Mouse (Mus musculus): Measurements from ENCODE around the gene Gm48551.
A peak's percentile ranks its signal among the peaks of the same experiment; 100 is the strongest.

Gene Gm48551

DNA sequence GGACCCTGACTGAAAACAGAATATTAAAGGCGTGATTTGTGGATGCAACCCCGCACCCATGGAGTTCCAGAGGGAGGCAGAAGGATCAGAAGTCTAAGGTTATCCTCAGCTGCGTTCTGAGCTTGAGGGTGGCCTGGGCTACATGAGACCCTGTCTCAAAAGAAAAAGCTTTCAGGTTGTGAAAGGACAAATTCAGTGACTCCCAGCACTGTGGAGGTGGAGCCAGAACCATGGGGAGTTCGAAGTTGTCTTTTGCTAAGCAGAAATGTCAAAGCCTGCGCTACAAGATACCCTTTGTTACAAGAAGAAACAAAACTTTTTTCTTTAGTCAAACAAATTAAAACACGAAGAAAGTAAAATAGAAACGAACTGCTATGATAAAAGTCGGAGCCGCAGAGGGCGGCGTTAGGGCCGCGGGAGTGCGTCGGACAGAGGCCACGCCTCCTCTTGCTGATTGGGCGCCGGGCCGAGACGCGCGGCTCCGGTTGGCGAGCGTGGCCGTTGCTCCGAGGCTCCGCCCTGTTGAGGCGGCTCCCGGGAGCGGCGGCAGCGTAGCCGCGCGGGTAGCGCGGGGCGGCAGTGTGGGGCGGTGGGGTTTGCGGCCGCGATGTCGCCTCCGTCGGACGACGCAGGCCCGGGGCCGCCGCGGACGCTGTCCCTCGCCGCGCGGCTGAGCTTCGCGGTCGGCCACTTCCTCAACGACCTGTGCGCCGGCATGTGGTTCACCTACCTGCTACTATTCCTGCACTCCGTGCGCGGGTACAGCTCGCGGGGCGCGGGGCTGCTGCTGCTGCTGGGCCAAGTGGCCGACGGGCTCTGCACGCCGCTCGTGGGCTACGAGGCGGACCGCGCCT is 27.0 kb upstream of the Gm48551 start, which contains the start of gene Mfsd12:
TSS of gene Mfsd12 (plus strand) at position 501 of the 854 bp plus-strand sequence.
- DNase-seq: peak; percentile 93 to 96

DNA sequence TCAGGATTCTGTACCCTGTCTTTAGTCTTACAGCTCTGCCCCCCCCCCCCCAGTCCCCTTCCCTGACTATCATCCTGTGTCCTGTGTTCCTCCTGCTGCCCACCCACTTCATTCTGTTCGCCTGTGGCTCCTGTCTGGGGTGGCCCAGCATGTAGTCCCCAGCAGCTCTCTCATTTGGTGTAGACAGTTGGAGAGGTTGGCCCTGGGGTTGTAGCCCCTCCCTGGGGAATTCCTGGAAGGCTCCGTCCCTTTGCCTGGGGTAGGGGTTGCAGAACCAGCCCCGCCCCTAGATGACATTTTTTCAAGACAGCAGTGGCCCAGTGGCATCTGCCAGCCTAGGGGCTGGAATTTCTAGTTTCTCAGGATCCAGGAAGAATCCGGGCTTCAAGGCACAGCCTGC is 26.1 kb upstream of the Gm48551 start:
- no peak for DNase-seq

DNA sequence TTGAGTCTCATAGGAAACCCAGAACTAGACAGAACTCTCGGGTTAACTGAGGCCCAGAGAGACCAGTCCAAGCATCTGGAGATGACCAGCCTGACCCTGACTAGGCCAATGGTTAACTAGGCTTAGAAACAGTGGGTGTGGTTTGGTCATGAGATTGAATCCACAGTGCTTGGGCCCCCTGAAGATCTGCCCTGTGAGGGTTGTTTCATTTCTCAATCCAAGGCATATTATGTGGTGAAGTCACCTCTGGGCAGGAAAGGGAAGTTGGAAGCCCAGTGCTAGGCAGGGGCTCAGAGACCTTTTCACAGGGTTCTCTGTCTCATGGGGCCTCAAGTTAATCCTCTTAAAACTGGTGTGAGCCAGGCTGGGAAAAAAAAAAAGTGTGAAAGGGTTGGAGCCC is 25.4 kb upstream of the Gm48551 start:
- no peak for DNase-seq

DNA sequence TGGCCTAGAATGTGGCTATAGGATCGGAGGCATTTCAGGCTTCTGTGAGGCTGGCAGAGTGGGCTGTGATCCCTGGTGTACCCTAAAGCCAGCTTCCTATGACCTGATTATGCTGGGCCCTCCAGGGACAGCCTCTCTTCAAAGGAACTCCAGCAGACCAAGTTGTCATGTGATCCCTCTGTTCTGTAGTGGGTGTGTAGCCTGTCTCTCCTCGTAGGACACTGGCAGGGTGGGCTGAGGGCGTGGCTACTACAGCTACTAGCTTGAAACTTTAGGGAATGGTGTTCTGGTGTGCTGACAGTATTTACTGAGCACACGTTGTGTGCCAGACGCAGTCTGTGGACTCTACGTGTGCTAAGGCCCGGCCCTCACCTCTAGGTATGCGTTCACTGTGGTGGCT is 23.5 kb upstream of the Gm48551 start:
- no peak for DNase-seq

DNA sequence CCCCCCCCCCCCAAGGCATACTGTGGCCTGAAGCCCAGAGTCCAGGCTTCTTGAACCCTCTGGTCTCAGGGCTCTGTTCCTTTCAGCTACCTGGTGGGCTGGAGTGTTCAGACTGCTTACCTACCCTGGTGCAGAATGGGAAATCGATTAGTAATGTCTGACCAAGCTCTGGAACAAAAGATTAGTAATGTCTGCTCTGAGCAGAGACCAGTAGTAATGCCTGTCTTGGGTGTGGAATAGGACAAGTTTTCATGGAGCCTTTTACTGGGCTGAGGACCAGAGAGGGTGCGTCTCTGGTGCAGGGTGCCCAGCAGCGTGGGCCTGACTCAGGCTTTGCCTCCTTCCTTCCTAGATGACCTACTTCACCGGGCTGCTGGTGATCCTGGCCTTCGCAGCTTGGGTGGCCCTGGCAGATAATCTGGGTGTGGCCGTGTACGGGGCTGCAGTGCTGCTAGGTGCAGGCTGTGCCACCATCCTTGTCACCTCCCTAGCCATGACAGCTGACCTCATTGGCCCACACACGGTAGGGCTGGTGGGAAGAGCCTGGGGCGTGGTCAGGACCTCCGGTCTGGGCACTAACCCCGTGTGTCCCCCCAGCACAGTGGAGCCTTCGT is 21.8 kb upstream of the Gm48551 start:
- DNase-seq: no peak

DNA sequence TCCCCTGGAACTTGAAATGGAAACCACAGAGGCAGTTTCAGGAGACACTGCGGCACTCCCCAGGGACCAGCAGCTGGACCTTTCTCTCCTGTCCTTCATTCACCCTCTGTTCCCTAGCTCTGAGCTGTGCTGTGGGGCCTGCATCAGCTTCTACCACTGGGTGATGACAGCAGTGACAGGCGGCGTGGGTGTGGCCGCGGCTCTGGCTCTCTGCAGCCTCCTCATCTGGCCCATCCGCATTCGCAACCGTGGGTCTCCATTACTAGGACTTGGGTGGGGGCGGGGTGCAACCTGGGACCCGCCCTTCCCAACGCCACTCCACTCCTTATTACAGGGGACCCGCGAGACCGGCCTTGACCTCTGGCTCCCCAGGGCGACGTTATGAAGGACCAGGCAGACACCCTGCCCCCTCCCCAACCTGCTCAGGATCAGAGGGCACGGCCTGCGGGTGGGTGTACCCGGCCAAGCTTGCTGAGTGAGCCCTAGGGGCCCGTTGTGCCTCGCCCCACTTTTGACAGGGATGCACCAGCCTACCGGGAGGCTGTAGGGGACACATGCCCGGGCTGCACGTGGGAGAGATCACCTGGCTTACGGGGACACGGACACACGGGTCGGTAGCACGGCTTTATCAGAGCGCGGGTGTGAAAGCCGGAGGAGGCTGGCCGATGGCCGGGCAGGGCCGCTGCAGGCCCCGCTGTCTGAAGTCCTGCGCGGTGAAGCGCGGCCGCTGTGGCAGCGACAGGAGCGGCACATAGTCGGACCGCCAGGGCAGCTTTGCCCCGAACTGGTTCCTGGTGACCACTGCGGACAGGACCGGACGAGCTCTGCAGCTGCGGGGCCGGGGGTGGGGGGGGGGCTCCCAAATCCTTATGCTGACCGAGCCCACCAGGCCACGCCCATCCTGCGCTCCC is 20.6 kb upstream of the Gm48551 start:
- DNase-seq: no peak

DNA sequence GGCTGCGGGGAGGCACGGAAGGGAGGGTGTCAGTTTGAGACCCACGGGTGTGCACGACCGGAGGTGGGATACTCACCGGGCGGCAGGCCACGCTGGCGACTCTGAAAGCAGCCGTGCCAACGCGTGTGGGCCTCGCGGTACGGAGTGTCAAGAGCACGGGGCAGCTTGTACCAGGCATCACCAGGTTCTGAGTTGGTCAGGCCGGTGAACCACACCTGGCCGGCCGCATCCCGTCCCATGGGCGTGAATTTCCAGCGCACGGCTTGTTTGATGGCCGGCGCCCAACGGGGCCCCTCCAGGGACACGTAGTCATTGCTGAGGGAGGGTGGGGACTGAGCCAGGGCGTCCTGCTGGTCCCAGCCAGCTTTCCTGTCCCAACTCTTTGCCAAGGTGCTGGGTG is 19.6 kb upstream of the Gm48551 start:
- DNase-seq: no peak

DNA sequence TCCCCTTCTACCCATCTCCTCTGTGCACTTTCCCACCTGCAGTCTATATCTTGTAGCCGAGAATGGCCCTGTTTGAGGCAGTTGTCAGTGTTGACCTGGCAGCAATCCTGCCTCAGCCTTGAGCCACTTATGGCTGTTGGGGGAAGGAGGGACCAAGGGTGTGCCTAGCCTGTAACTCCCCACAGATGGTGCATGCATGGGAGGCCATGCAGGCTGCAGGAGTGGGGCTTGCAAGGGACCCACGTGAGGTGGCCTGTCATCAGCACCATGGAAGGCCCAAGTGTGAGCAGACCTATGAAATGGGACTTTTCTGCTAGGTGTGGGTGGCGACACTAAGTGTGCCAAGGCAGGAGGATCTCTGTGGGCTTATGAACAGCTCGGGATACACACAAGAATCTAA is 19.2 kb upstream of the Gm48551 start:
- DNase-seq: no peak

DNA sequence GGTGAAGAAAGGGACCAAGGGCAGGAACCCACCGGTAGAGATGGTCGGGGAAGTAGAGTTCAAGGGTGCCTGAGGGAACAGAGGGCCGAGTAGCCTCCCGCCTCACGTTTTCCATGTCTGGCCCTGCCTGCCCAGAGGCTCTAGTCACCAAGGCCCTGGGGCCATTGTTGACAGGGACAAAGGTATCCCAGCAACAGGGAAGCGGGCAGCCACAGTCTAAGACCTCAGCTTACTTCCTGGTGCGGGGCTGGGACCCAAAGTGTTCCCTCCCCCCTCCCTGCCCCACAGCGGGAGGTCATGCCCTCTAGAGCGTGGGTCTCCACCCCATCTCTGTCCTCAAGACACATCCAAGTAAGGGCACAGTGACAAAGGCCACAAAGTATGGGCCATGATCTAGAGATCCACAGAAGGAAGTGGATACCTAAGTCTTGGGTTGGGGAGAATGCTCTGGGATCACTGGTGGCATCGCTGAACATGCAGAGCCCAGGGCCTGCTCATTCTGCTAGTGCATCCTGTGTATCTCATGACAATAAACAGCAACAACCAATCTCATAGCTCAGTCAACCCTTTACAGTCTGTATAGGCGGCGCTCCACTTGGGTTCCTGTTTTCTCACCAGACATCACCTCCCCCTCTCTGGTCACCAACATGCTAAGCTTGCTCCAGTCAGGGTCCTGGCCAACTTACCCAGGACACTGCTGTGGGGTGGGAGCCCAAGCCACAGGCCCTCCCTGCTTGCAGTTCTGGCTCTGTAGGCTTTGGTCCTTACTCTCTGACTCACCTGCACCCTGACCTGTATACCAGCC is 18.4 kb upstream of the Gm48551 start, which contains the start of gene 4930404N11Rik:
TSS of gene 4930404N11Rik (minus strand) at position 145 of the 805 bp plus-strand sequence.
- DNase-seq: no peak

DNA sequence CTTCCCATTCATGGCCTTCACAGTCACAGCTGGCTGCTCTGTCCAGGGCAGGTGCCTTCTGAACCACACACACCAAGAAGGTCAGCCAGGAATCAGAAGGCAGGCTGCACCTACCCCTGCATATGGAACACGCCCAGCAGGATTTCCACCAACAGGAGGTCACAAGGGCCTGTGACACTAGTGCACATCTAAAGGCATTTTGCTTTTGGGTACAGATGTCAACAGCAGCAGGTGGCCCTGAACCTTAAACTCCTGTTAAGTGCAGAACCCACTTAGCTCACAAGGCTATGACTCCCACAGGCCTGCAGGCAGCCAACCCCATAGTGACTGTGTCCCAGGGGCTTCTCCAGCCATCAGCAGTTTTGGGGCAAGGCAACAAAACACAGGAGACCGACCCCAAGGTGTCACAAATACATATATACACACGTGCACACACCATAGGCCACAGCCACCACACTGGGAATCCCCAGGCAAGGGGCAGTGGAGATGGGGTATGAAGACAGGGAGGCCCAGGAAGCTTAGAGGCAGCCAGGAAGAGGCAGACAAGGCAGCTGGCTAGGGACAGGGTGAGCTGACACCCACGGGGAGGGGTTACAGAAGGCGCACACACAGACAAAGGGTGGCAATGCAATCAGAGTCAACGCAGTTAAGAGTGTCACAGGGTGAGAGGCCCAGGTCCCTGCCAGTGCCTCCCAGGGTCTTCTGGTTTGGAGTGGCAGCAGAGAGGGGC is 17.6 kb upstream of the Gm48551 start:
- DNase-seq: no peak

DNA sequence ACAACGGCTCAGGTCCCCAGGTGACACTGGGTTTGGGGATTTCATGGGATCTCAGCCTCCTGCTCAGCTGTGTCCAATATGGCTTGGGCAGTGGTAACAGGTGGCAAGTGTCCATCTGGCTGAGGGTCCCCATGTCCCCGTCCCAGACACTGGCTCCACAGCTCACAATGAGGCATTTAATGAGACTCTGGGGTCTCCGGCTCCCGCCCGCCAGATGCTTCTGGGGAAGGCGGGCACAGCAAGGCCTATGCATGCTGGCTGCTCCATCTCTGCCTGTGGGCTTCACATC is 17.1 kb upstream of the Gm48551 start:
- DNase-seq: no peak

DNA sequence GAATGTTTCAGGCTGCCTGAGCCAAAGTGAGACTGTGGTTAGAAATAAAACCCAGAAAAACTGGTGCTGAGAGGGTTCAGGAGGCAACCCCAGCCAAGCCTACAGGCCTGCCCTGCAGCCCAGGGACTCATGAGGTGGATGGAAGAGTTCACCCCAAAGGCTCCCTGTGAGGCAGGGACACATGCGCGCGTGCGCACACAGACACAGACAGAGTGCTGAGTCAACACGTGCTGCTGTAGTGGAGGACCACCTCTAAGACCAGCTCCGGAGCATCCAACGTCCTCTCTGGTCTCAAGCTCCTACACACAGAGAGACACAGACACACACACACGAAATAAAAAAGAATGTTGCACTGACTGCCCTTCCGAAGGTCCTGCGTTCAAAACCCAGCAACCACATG is 8.9 kb upstream of the Gm48551 start:
- DNase-seq: no peak

DNA sequence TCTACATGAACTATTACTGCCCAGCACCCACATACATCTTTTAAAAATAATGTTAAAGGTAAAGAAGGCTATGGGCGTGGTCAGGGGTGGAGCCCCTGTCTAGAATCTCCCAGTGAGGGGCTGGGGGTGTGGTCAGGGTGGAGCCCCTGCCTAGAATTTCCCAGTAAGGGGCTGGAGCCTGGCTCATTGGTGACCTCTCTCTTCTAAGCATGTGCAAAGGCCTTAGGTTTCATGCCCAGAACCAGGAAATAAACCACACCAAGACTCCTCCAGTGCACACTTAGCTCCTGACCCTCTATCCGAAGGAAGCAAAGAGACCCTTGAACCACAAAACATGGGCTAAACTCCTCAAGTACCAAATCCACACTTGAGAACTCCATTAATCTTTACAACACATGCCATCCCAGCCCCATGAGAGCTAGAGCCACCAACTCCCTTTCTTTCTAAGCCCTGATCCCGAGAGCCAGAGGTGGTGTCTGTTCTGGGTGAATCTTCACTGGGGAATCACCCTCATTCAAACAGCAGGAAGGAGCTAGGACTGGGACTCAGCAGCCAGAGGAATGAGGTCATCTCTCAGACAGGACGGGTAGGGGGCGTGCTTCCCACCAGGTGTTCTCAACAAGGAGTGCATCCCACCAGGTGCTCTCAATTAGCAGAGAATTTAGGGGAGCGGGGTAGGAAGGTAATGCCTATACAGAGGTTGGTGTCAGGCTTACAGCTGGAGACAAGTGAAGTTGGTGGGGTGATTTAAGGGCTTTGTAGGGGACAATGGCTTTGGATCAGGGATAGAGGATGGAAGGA is 7.5 kb upstream of the Gm48551 start:
- DNase-seq: no peak

DNA sequence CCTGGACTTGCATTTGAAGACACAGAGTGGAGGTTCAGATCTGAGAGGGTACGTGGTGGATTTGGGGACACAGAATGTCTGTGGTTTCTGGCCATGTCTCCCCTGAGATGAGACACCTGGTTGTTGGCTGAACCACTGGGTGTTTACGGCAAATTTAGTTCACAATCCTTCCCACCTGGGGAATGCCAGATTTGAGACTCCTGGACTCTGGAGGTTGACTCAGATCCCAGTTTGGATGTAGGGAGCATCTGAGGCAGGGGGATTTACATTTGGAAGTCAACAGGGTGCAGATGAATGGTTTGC is 7.0 kb upstream of the Gm48551 start:
- DNase-seq: no peak

DNA sequence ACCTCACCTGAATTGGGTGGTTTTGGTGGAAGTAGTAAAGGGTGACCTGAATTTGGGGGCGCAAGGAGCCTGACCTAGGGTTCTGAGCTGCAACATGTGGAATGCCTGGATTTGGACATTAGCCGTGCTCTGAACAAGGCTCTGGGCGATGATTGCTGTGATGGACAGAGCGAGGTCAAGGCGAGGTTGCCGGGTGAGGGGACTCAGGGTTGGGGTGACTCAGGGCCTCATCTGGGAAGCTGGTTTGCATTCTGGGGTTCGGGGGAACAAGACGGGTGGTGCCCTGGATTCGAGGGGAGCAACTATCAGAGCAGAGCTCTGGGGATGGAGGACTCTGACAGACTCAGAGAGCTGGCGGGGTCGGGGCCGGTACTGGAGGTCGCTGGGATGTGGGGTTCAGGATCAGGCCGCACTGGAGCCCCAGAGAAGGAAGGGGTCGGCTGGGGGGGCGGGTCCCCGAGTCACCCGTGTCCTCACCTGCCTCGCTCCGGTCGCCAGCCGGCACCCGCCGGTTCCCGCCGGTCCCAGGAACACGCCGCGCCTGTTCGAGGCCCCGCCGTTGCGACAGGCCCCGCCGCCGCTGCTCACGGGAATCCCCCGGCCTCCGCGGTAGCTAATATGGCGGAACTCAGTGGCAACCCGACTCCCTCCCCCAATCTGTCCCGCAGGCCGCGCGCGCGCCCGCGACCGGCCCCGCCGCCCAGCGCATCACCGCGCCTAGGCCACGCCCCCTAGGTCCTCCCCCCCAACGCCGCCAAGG is 6.3 kb upstream of the Gm48551 start, which contains the start of gene Fzr1:
TSS of gene Fzr1 (minus strand) at position 724 of the 760 bp plus-strand sequence.
- no peak for DNase-seq

DNA sequence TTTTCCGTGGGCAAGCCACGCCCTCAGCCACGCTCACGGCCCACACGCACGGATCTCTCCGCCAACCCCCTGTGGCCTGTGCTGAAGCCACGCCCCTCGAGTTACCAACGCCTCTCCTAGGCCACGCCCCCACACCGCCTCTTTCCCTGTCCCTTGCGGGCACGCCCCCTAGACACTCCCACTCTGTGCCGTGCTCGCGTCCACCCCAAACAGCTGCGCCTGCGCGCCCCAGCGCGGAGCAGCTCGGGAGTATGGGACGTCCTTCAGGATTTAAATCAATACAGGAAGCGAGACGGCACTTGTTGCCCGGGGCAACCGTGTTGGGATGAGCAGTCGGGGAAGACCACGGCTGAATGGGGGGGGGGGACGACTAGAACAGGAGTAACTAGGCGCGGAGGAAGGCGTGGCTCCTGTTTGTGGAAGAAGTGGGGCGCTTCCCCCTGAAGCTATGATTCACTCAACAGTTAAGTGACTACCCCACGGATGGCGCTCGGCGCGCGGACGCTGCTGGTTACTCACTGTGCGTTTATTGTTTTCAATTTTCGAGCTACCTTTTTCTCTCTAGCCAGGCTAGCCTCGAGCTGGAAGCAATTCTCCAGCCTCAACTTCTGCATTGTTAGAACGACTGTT is 5.6 kb upstream of the Gm48551 start:
- DNase-seq: peak; percentile 100

DNA sequence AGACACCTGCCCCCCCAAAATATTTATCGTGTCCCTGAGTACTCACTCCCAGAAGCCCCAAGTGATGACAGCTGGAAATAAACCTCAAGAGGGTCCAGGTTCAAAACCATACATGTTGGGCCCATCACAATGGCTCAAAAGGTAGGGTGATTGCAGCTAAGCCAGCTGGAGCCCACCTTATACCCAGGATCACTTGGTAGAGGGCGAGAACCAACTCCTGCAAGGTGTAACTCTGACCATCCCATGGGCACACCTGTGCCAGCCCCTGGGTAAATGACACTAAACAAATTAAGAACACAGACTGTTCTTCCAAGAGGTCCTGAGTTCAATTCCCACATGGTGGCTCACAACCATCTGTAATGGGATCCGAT is 5.1 kb upstream of the Gm48551 start:
- DNase-seq: no peak

DNA sequence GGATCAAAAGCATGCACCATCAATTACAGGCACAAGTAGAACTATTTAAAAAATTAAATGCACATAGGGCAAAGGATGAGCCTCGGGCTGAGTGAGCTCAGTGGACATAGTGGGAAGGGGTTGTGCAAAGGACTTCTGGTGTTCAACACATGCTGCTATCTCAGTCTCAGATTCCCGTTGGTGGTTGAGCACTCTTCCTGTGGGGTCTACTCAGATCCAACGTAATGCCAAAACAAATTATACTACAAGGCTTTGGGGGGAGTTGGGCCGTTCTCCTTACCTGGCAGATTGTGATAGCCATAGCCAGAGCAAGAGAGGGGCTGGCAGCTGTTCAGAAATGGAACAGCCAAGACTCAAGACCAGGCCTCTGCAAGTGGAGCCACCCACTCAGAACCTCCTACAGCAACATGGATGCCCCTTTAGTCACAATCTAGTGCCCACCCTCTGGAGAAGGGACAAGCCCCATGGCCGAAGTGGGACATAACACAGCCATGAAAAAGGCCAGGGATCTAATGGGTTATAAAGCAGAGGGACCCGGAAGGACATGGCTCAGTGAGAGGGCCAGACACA is 4.4 kb upstream of the Gm48551 start:
- DNase-seq: no peak

DNA sequence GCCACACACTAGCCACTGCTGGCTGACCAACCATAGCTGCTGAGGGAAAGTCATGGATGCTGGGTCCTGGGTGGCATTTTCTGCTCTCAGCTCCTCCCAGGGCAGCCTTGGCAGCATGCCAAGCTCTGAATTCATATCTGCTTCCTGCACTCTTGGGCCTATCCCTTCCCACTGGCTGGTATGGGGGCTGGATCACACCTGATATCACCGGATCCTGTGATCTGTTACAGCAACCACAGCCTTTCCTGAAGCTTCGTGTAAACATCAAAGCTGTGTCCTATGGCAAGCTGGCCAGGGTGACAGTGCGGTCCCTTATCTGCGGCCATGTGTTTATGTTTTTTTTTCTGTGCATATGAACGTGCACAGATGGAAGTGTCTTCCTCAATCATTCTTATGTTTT is 2.2 kb upstream of the Gm48551 start:
- DNase-seq: no peak

DNA sequence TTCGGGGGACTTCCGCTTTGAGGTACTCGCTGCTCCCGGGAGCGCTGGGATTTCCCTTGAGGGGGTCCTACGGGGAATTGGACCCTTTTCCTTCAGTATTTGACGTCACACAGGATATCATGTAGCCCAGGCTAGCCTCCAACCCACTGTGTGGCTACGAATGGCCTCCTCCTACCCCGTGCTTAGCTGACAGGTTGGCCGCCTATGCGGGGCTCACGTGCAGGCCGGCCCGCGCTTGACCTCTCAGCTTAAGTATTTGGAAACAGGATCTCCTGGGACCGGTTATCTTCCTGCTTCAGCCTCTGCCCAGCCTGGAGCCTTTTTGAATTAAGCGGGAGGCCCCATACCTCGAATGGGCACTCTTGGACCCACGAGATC is 328 bp downstream of the Gm48551 start:
- no peak for DNase-seq

All from cerebellum, adult 18-20 months (tissue).